ENCODE assay signal across 8 mouse cellular contexts in the genomic region with DNA sequence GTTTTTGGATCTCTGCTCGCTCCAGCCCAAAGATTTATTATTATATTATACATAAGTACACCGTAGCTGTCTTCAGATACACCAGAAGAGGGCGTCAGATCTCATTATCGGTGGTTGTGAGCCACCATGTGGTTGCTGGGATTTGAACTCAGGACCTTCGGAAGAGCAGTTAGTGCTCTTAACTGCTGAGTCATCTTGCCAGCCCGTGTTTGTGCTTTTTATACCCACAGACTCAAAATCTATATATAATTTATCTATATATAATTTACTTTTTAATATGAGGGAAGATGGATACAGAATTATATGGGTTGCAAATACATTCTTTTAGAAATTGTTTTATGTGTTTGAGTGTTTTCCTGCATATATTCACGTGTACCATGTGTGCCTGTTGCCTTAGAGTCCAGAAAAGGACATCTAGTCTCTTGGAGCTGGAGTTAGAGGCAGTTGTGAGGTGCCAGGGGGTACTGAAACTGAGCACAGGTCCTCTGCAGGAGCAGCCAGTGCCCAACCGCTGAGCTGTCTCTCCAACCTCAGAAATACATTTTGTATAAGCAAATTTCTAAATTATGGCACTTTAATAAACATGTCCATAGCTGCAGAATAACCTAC.
DNase-seq lines count a peak whose midpoint lies in the region; ATAC-seq and TF ChIP-seq lines count a peak whose summit lies in the region.

No protein-coding gene starts in this region.

- no peak for DNase-seq in gastrocnemius, adult 2 months
- no peak for DNase-seq in gastrocnemius, postnatal 25 days
- DNase-seq in forebrain, postnatal 0 days = no peak
- DNase-seq in urinary bladder, postnatal 14 days (ENCODE audit: low spot score) = no peak
- DNase-seq in gastrocnemius, adult 8-10 months (ENCODE audit: low spot score in 2 of 2) = no peak
- DNase-seq in lung, adult 18-20 months = no peak

- ATAC-seq in CD4-positive, CD25-positive, alpha-beta regulatory T cell, adult 4 months = peak; percentile 3
- ATAC-seq in forebrain, postnatal 0 days = 0 out of 2 replicates have a peak, but pooled peaks have one; percentile 0
- 0 out of 2 replicates have a peak, but pooled peaks have one; percentile 1 for ATAC-seq in liver, embryonic 15.5 days (ENCODE audit: insufficient read depth)

- peaks cover 21% of the 10 kb centered on the region for H3K36me3 ChIP-seq in forebrain, postnatal 0 days (ENCODE audit: insufficient read depth)
- peaks cover 28% of the 10 kb centered on the region for H3K36me3 ChIP-seq in liver, embryonic 15.5 days (replicated peaks)

- no peaks in the 10 kb centered on the region for H3K9me3 ChIP-seq in forebrain, postnatal 0 days (ENCODE audit: low read length)
- H3K9me3 ChIP-seq in liver, embryonic 15.5 days (replicated peaks) = no peaks in the 10 kb centered on the region

- H3K4me3 ChIP-seq in gastrocnemius, adult 2 months = peak overlapping the region; percentile 91
- peak overlapping the region; percentile 61 for H3K4me3 ChIP-seq in forebrain, postnatal 0 days (ENCODE audit: low read depth, low read length)
- peak overlapping the region; percentile 98 for H3K4me3 ChIP-seq in liver, embryonic 15.5 days (replicated peaks)

- intact Hi-C loops in gastrocnemius, adult 2 months (cut with DNase I) = loop anchor here (10.0 kb wide), 1 partner anchor 533 kb away; no protein-coding TSS in a partner anchor

- H3K4me2 ChIP-seq in forebrain, postnatal 0 days (ENCODE audit: low read depth) = peak overlapping the region; percentile 61
- H3K4me2 ChIP-seq in liver, embryonic 15.5 days = peak overlapping the region; percentile 74

- H3K9ac ChIP-seq in forebrain, postnatal 0 days = peak overlapping the region; percentile 44; the same call in 1 of the 2 replicates
- no peak overlapping the region for H3K9ac ChIP-seq in liver, embryonic 15.5 days

- 52% methylated on average over 8 of the region's 8 CpGs for whole genome bisulfite sequencing in forebrain, postnatal 0 days
- WGBS in liver, embryonic 15.5 days (ENCODE audit: insufficient replicate concordance) = 42% methylated on average over 8 of the region's 8 CpGs

- no peak for TF ChIP-seq CTCF in gastrocnemius, adult 2 months (IDR thresholded peaks at IDR 0.05)
- TF ChIP-seq CTCF in forebrain, postnatal 0 days (IDR thresholded peaks at IDR 0.05; ENCODE audit: low read depth) = peak; percentile 13; the same call in 1 of the 2 replicates

- H3K27me3 ChIP-seq in forebrain, postnatal 0 days (ENCODE audit: insufficient read depth, low read length) = no peaks in the 10 kb centered on the region
- H3K27me3 ChIP-seq in liver, embryonic 15.5 days = no peaks in the 10 kb centered on the region; the same call in 1 of the 2 replicates

- peak overlapping the region; percentile 99 for H3K27ac ChIP-seq in gastrocnemius, adult 2 months
- H3K27ac ChIP-seq in forebrain, postnatal 0 days (ENCODE audit: low read depth, low read length) = no peak overlapping the region
- 0 out of 2 replicates have a peak overlapping the region, but pooled peaks have one; percentile 25 for H3K27ac ChIP-seq in liver, embryonic 15.5 days (replicated peaks)

- no peaks in the 10 kb centered on the region for H3K4me1 ChIP-seq in forebrain, postnatal 0 days (ENCODE audit: insufficient read depth)
- peaks cover 27% of the 10 kb centered on the region for H3K4me1 ChIP-seq in liver, embryonic 15.5 days (replicated peaks)
